Mouse (Mus musculus) stomach, embryonic 15.5 days (tissue): ENCODE measurements around the gene N4bp1. TPM values are rescaled to one million over a fixed set of nuclear protein-coding genes. Genes with fewer than 3 reads are reported as not detected.

Source experiments
- ATAC-seq: fragments of 200-750 bp; cut with Nextera tagmentation; 2 replicates; pipeline ENCODE4 v1.8.0; 2017; ENCODE audit warnings: low read depth, moderate number of reproducible peaks, moderate TSS enrichment; ENCODE audit not compliant: insufficient read depth, low FRiP score
- H3K27ac ChIP-seq: fragments of 300-500 bp; sonication (generic); 2 replicates; pipeline ENCODE4 v1.5.1; 2015; ENCODE audit warnings: mild to moderate bottlenecking, inconsistent platforms
- H3K27me3 ChIP-seq: fragments of 300-500 bp; sonication (generic); replicated peaks from 2 replicates; pipeline ENCODE4 v1.6.1; 2015; ENCODE audit warnings: inconsistent platforms
- H3K36me3 ChIP-seq: fragments of 300-500 bp; sonication (generic); 2 replicates; pipeline ENCODE4 v1.6.1; 2015; ENCODE audit warnings: inconsistent platforms
- H3K4me1 ChIP-seq: fragments of 300-500 bp; sonication (generic); 2 replicates; pipeline ENCODE4 v1.6.1; 2015; ENCODE audit warnings: inconsistent platforms
- H3K4me2 ChIP-seq: fragments of 300-500 bp; sonication (generic); 2 replicates; pipeline ENCODE4 v1.6.1; 2015; ENCODE audit warnings: mild to moderate bottlenecking, inconsistent platforms
- H3K4me3 ChIP-seq: fragments of 300-500 bp; sonication (generic); replicated peaks from 2 replicates; pipeline ENCODE4 v1.5.1; 2015; ENCODE audit warnings: inconsistent platforms
- H3K9ac ChIP-seq: fragments of 300-500 bp; sonication (generic); 2 replicates; pipeline ENCODE4 v1.6.1; 2015; ENCODE audit warnings: inconsistent platforms
- H3K9me3 ChIP-seq: fragments of 300-500 bp; sonication (generic); 2 replicates; pipeline ENCODE4 v1.6.1; 2016; ENCODE audit warnings: inconsistent platforms
- WGBS: fragments of 180-500 bp; shearing (Covaris S2); methylation state at CpG from one replicate; pipeline ENCODE4 v1.1.7; 2015; 5-methylcytosine and 5-hydroxymethylcytosine counted together
- polyA plus RNA-seq: library from polyadenylated mRNA; unstranded; fragments of >200 nt; fragmentation: Nextera tagmentation; extraction: Ambion mirVana; gene quantifications from 2 replicates; pipeline ENCODE4 v1.2.1, GENCODE M21; 2015

N4bp1 gene
- polyA plus RNA-seq, 1 experiment from 2014 or later = 9.4 TPM

DNA sequence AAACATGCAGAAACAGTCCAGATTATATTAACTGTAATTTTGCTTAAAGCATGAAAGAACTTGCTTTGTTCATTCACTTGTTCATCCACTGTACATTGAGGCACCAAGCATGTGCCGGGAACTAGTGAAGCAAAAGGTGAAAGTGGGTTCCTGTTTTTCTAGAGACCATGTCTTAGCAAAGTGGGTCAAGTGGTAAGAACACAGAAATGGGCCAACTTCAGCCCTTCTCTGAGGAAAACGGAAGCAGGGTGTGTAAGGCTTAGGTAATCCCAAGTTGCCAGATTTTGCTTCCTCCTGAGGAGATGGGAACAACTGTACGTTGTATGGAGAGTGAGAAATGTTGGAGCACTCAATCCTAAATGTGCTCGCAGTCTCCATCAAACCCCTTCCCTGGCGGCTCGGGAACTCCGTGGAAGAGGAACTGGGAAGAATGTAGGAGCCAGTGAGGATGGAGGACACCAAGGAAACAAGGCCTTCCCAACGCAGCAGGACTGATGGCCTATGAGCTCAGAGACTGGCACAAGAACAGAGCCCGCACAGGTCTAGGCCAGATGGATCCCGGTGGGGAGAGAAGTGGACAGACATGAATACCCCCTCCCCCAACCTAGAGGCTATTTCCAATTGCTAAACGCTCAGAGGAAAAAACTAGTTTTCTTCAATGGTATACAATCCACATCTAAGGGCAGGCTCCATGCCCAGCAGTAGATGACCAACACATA is 12.8 kb downstream of the N4bp1 start:
- 89% methylated on average over 11 of the region's 11 CpGs for WGBS
- ATAC-seq = no peak
- no peak overlapping the region for H3K27ac ChIP-seq
- H3K4me1 ChIP-seq = peaks cover 19% of the 10 kb centered on the region
- no peak overlapping the region for H3K9ac ChIP-seq
- H3K4me2 ChIP-seq = no peak overlapping the region
- H3K36me3 ChIP-seq = no peaks in the 10 kb centered on the region
- H3K9me3 ChIP-seq = no peaks in the 10 kb centered on the region
- no peak overlapping the region for H3K4me3 ChIP-seq
- no peaks in the 10 kb centered on the region for H3K27me3 ChIP-seq

- ATAC-seq = no peak
- Histone ChIP-seq H3K4me1 (peaks cover 19% of the 10 kb centered on the region), H3K4me2 (no peak overlapping the region), H3K36me3 (no peaks in the 10 kb centered on the region), H3K9me3 (no peaks in the 10 kb centered on the region), H3K9ac (no peak overlapping the region), H3K27ac (no peak overlapping the region), H3K4me3 (no peak overlapping the region), H3K27me3 (no peaks in the 10 kb centered on the region)
- 96% methylated on average over 2 of the region's 2 CpGs for WGBS
These were observed 13.6 kb downstream of the N4bp1 start for GRCm38 (mm10) chr8:86871421-86871820.

DNA sequence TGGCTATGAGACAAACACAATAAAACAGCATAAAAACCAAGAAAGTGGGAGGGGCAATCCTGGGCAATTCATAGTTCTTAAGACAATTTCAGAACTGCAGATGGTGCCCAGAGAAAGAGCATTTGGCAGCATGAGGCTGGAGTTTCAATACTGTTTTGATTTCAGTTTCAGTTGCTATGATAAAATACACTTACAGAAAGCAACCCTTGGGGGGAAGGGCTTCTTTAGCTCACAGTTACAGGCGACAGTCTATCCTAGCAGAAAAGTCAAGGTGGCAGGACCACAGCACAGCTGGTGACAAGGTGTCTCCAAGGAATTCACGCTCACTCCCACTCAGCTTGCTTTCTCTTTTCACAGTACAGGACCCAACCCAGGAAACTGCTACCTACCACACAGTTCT is 14.3 kb downstream of the N4bp1 start:
- Histone ChIP-seq H3K27ac (no peak overlapping the region), H3K9ac (no peak overlapping the region), H3K4me1 (peaks cover 19% of the 10 kb centered on the region), H3K27me3 (no peaks in the 10 kb centered on the region), H3K9me3 (no peaks in the 10 kb centered on the region), H3K4me2 (no peak overlapping the region), H3K4me3 (no peak overlapping the region), H3K36me3 (no peaks in the 10 kb centered on the region)
- 72% methylated on average over 2 of the region's 2 CpGs for WGBS
- ATAC-seq = no peak

- no peak for ATAC-seq
- Histone ChIP-seq H3K27me3 (no peaks in the 10 kb centered on the region), H3K4me1 (peaks cover 6% of the 10 kb centered on the region; the same call in 1 of the 2 replicates), H3K4me3 (no peak overlapping the region), H3K27ac (no peak overlapping the region), H3K36me3 (no peaks in the 10 kb centered on the region), H3K9ac (no peak overlapping the region), H3K9me3 (no peaks in the 10 kb centered on the region), H3K4me2 (no peak overlapping the region)
- 85% methylated on average over 3 of the region's 3 CpGs for WGBS
These were observed 17.0 kb downstream of the N4bp1 start for GRCm38 (mm10) chr8:86868041-86868440.

DNA sequence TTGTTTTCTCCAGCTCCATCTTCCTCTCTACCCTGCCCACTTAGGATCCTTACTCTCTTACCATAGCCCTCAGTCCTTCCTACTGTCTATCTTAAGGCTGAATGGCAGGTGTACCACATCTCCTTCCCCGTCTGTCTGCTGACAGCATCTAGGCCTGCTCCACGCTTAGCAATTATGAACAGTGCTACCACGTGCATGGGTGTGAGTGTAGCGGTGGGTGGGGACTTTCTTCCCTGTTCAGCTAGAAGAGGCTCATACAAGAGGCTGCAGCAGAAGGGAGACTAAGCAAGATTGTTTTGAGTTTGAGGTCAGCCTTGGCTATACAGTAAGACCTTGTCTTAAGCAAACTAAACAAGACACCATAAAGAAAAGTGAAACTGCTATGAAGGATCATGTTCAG is 20.3 kb downstream of the N4bp1 start:
- H3K4me3 ChIP-seq = no peak overlapping the region
- H3K27me3 ChIP-seq = no peaks in the 10 kb centered on the region
- ATAC-seq = no peak
- peaks cover 10% of the 10 kb centered on the region; the same call in 1 of the 2 replicates for H3K36me3 ChIP-seq
- WGBS = 55% methylated on average over 4 of the region's 4 CpGs
- no peaks in the 10 kb centered on the region for H3K4me1 ChIP-seq
- H3K9ac ChIP-seq = no peak overlapping the region
- H3K4me2 ChIP-seq = no peak overlapping the region
- H3K27ac ChIP-seq = no peak overlapping the region
- H3K9me3 ChIP-seq = no peaks in the 10 kb centered on the region

DNA sequence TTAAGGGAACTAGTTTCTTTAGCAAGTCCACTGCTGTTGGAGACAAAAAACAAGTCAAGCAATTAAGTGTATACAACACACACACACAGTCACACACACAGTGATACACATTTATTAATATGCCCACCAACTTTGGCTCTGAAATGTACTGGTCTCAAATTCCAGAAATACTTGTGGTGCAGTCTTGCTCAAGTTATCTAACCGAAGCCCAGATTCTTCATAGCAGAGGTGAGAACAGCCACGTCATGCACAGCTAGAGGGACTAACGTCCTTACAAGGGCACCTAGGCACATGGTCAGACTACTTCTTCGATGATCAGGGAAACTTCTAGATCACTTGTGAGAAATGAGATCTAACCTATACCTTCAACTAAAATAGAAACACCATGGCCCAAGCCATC is 22.2 kb downstream of the N4bp1 start:
- H3K4me1 ChIP-seq = no peaks in the 10 kb centered on the region
- peaks cover 10% of the 10 kb centered on the region; the same call in 1 of the 2 replicates for H3K36me3 ChIP-seq
- H3K4me2 ChIP-seq = no peak overlapping the region
- 82% methylated on average over 4 of the region's 4 CpGs for WGBS
- no peaks in the 10 kb centered on the region for H3K27me3 ChIP-seq
- ATAC-seq = no peak
- no peak overlapping the region for H3K4me3 ChIP-seq
- H3K9ac ChIP-seq = no peak overlapping the region
- H3K9me3 ChIP-seq = no peaks in the 10 kb centered on the region
- no peak overlapping the region for H3K27ac ChIP-seq

- Histone ChIP-seq H3K9me3 (no peaks in the 10 kb centered on the region), H3K27ac (no peak overlapping the region), H3K9ac (no peak overlapping the region), H3K36me3 (peaks cover 10% of the 10 kb centered on the region; the same call in 1 of the 2 replicates), H3K4me3 (no peak overlapping the region), H3K4me1 (no peaks in the 10 kb centered on the region), H3K4me2 (no peak overlapping the region), H3K27me3 (no peaks in the 10 kb centered on the region)
- WGBS = 75% methylated on average over 3 of the region's 3 CpGs
- ATAC-seq = no peak
These were observed 22.8 kb downstream of the N4bp1 start for GRCm38 (mm10) chr8:86862155-86862816.

DNA sequence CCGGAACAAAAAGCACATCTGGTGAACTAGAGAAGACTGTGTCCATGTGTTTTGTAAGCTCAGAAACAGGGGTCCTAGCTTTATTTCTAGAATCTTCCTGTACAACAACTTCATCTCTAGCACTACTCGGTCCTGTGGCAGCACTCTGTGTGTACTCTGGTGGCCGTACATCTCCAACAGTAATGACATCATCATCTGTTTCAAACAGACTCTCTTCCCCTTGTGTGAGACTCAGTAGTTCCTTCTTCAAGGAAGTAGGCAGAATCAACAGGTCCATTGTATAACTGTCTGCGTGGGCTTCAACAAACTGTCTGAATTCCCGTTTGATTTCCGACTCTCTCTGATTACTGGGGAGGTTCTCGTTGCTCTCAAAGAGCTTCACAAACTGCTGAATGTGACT is 23.5 kb downstream of the N4bp1 start:
- 80% methylated on average over 7 of the region's 7 CpGs for WGBS
- no peaks in the 10 kb centered on the region for H3K27me3 ChIP-seq
- H3K4me3 ChIP-seq = no peak overlapping the region
- no peak overlapping the region for H3K4me2 ChIP-seq
- no peak for ATAC-seq
- H3K27ac ChIP-seq = no peak overlapping the region
- no peaks in the 10 kb centered on the region for H3K9me3 ChIP-seq
- peaks cover 10% of the 10 kb centered on the region; the same call in 1 of the 2 replicates for H3K36me3 ChIP-seq
- H3K4me1 ChIP-seq = no peaks in the 10 kb centered on the region
- no peak overlapping the region for H3K9ac ChIP-seq

GRCm38 (mm10) chr8:86856248-86856647 is 28.8 kb downstream of the N4bp1 start:
- H3K4me3 ChIP-seq = no peak overlapping the region
- ATAC-seq = no peak
- no peak overlapping the region for H3K27ac ChIP-seq
- no peaks in the 10 kb centered on the region for H3K27me3 ChIP-seq
- H3K9ac ChIP-seq = no peak overlapping the region
- WGBS = 81% methylated on average over 7 of the region's 7 CpGs
- H3K4me1 ChIP-seq = no peaks in the 10 kb centered on the region
- no peak overlapping the region for H3K4me2 ChIP-seq
- H3K36me3 ChIP-seq = peaks cover 10% of the 10 kb centered on the region; the same call in 1 of the 2 replicates
- H3K9me3 ChIP-seq = no peaks in the 10 kb centered on the region

DNA sequence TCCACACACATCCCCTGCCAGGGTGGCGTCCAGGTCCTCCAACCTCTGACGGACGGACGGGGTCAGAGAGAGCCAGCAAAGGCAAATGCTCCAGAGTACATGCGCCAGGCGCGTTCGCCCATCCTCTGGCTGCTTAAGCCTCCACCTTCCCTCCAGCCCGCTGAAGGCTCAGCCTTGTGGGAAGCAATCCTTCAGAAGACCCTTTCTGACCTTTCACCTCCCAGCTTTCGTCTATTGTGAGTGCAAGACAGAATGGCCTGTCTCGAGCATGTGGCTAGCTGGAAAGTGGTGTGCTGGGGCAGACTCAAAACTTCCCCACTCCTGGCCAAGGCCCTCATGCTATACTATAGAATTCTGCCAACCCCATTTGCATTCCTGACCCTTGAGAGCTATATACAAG is 30.4 kb downstream of the N4bp1 start:
- Histone ChIP-seq H3K27me3 (no peaks in the 10 kb centered on the region), H3K4me3 (no peak overlapping the region), H3K27ac (no peak overlapping the region), H3K36me3 (no peaks in the 10 kb centered on the region), H3K9ac (no peak overlapping the region), H3K4me1 (no peaks in the 10 kb centered on the region), H3K9me3 (no peaks in the 10 kb centered on the region), H3K4me2 (no peak overlapping the region)
- no peak for ATAC-seq
- 54% methylated on average over 11 of the region's 11 CpGs for WGBS

DNA sequence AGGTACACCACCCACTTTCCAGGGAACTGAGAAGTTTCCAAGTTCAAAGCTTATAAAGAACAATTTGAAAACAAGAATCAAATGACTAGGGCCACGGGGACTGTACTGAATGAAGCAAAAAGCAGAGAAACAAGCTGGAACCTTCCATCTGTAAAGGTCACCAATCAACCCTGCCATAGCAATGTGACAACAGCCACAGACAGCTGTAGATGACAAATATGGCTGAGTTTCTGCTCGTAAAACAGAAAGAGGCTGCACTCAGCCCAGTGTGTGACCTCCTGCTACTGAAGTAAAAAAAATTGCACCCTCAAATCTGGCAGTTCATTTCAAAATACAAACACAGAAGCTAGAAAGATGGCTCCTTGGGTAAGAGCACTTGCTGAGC is 31.1 kb downstream of the N4bp1 start:
- Histone ChIP-seq H3K27ac (no peak overlapping the region), H3K4me1 (no peaks in the 10 kb centered on the region), H3K27me3 (no peaks in the 10 kb centered on the region), H3K9me3 (no peaks in the 10 kb centered on the region), H3K9ac (no peak overlapping the region), H3K4me2 (no peak overlapping the region), H3K36me3 (no peaks in the 10 kb centered on the region), H3K4me3 (no peak overlapping the region)
- WGBS = 63% methylated on average over 2 of the region's 2 CpGs
- ATAC-seq = no peak

GRCm38 (mm10) chr8:86853266-86853988 is 31.6 kb downstream of the N4bp1 start:
- Histone ChIP-seq H3K4me1 (no peaks in the 10 kb centered on the region), H3K9ac (no peak overlapping the region), H3K4me3 (no peak overlapping the region), H3K27me3 (no peaks in the 10 kb centered on the region), H3K27ac (no peak overlapping the region), H3K9me3 (no peaks in the 10 kb centered on the region), H3K36me3 (no peaks in the 10 kb centered on the region), H3K4me2 (no peak overlapping the region)
- ATAC-seq = no peak
- 88% methylated on average over 8 of the region's 8 CpGs for WGBS
